Mouse (Mus musculus) MEL (cell line): ENCODE results near the gene Etfa. TPM values are rescaled to one million over a fixed set of nuclear protein-coding genes. Genes with fewer than 3 reads are reported as not detected.

Source experiments
- DNase-seq: peaks from one replicate; pipeline ENCODE4 v3.0.0; 2011; ENCODE audit warnings: low read depth, low spot score
- H3K27ac ChIP-seq: 2 replicates; pipeline ENCODE4 v1.5.1; 2012; ENCODE audit warnings: low read depth, mild to moderate bottlenecking, control low read depth, low read length, moderate library complexity; ENCODE audit not compliant: control insufficient read depth
- H3K27me3 ChIP-seq, 2 experiments: fragments of 150-350 bp in 1 of 2; sonication (generic) in 1 of 2; 2 replicates each; pipeline ENCODE4 v1.6.1; 2012; ENCODE audit warnings: low read length in 2 of 2, mild to moderate bottlenecking in 2 of 2, improper control_type of control experiment in 1 of 2, moderate library complexity in 1 of 2; ENCODE audit not compliant: insufficient read depth in 2 of 2, control insufficient read depth in 1 of 2
- H3K36me3 ChIP-seq, 2 experiments: 2 replicates each; pipeline ENCODE4 v1.6.1; 2012 to 2014; ENCODE audit warnings: low read length in 2 of 2, improper control_type of control experiment in 1 of 2, inconsistent platforms in 1 of 2, mild to moderate bottlenecking in 1 of 2; ENCODE audit not compliant: insufficient read depth in 2 of 2, control insufficient read depth in 1 of 2
- H3K4me1 ChIP-seq, 2 experiments: fragments of 150-350 bp in 1 of 2; sonication (generic) in 1 of 2; 2 replicates each; pipeline ENCODE4 v1.6.1; 2012; ENCODE audit warnings: low read length in 2 of 2, improper control_type of control experiment in 1 of 2, mild to moderate bottlenecking in 1 of 2; ENCODE audit not compliant: insufficient read depth in 2 of 2, control insufficient read depth in 1 of 2
- H3K4me3 ChIP-seq, 2 experiments: fragments of 150-350 bp in 1 of 2; sonication (generic) in 1 of 2; 2 replicates each; pipeline ENCODE4 v1.5.1; 2012; ENCODE audit warnings: low read depth in 2 of 2, low read length in 2 of 2, mild to moderate bottlenecking in 2 of 2, moderate library complexity in 2 of 2, control low read depth in 1 of 2, improper control_type of control experiment in 1 of 2; ENCODE audit not compliant: control insufficient read depth in 1 of 2, insufficient read depth in 1 of 2
- H3K79me2 ChIP-seq: 2 replicates; pipeline ENCODE4 v1.6.1; 2012; ENCODE audit warnings: mild to moderate bottlenecking, low read length, moderate library complexity; ENCODE audit not compliant: control insufficient read depth, poor library complexity, insufficient read depth
- H3K9ac ChIP-seq: 2 replicates; pipeline ENCODE4 v1.6.1; 2012; ENCODE audit warnings: low read depth, mild to moderate bottlenecking, control low read depth, low read length, moderate library complexity; ENCODE audit not compliant: control insufficient read depth, poor library complexity, severe bottlenecking
- H3K9me3 ChIP-seq: fragments of 150-350 bp; sonication (generic); replicated peaks from 2 replicates; pipeline ENCODE4 v1.6.1; 2012; ENCODE audit warnings: mild to moderate bottlenecking, low read length, improper control_type of control experiment, moderate library complexity; ENCODE audit not compliant: insufficient read depth
- BHLHE40 ChIP-seq: IDR thresholded peaks from 2 replicates; pipeline ENCODE4 v1.6.1; 2012; ENCODE audit warnings: low read depth, mild to moderate bottlenecking, inconsistent platforms, low read length, improper control_type of control experiment, borderline replicate concordance
- CHD2 ChIP-seq: IDR thresholded peaks from 2 replicates; pipeline ENCODE4 v1.6.1; 2011; ENCODE audit warnings: low read length, improper control_type of control experiment
- ETS1 ChIP-seq: IDR thresholded peaks from 2 replicates; pipeline ENCODE4 v1.6.1; 2012; ENCODE audit warnings: low read depth, mild to moderate bottlenecking, inconsistent platforms, low read length, improper control_type of control experiment, moderate library complexity
- GABPA ChIP-seq: IDR thresholded peaks from 2 replicates; pipeline ENCODE4 v1.6.1; 2012; ENCODE audit warnings: low read depth, mild to moderate bottlenecking, inconsistent platforms, low read length, improper control_type of control experiment, moderate library complexity
- GATA1 ChIP-seq: IDR thresholded peaks from 2 replicates; pipeline ENCODE4 v1.6.1; 2011; ENCODE audit warnings: low read depth, low read length, improper control_type of control experiment
- HCFC1 ChIP-seq: IDR thresholded peaks from 2 replicates; pipeline ENCODE4 v1.6.1; 2012; ENCODE audit warnings: low read depth, mild to moderate bottlenecking, inconsistent platforms, low read length, improper control_type of control experiment, moderate library complexity
- MAFK ChIP-seq: IDR thresholded peaks from 2 replicates; pipeline ENCODE4 v1.6.1; 2011; ENCODE audit warnings: low read depth, mild to moderate bottlenecking, low read length, improper control_type of control experiment, borderline replicate concordance
- MAX ChIP-seq: IDR thresholded peaks from 2 replicates; pipeline ENCODE4 v1.6.1; 2011; ENCODE audit warnings: low read length, improper control_type of control experiment
- MAZ ChIP-seq: IDR thresholded peaks from 2 replicates; pipeline ENCODE4 v1.6.1; 2012; ENCODE audit warnings: low read depth, mild to moderate bottlenecking, inconsistent platforms, low read length, improper control_type of control experiment
- MEF2A ChIP-seq: IDR thresholded peaks from 2 replicates; pipeline ENCODE4 v1.6.1; 2014; ENCODE audit warnings: low read depth, mild to moderate bottlenecking, inconsistent platforms, low read length, improper control_type of control experiment; ENCODE audit not compliant: poor library complexity, insufficient replicate concordance, severe bottlenecking; ENCODE audit errors: extremely low read depth
- MXI1 ChIP-seq: IDR thresholded peaks from 2 replicates; pipeline ENCODE4 v1.6.1; 2011; ENCODE audit warnings: mild to moderate bottlenecking, low read depth, low read length, improper control_type of control experiment
- MYB ChIP-seq: IDR thresholded peaks from 2 replicates; pipeline ENCODE4 v1.6.1; 2011; ENCODE audit warnings: mild to moderate bottlenecking, low read depth, low read length, improper control_type of control experiment
- MYC ChIP-seq: IDR thresholded peaks from 2 replicates; pipeline ENCODE4 v1.6.1; 2011; ENCODE audit warnings: low read depth, mild to moderate bottlenecking, low read length, improper control_type of control experiment, moderate library complexity
- NELFE ChIP-seq: IDR thresholded peaks from 2 replicates; pipeline ENCODE4 v1.6.1; 2011; ENCODE audit warnings: low read depth, low read length, improper control_type of control experiment
- NRF1 ChIP-seq: IDR thresholded peaks from 2 replicates; pipeline ENCODE4 v1.6.1; 2014; ENCODE audit warnings: low read depth, mild to moderate bottlenecking, inconsistent platforms, low read length, improper control_type of control experiment, moderate library complexity; ENCODE audit not compliant: poor library complexity, insufficient read depth, severe bottlenecking
- POLR2A ChIP-seq, 2 experiments: IDR thresholded peaks; 2 replicates each; pipeline ENCODE4 v1.6.1; 2011 to 2012; ENCODE audit warnings: low read length in 2 of 2, mild to moderate bottlenecking in 2 of 2, control low read depth in 1 of 2, improper control_type of control experiment in 1 of 2, low read depth in 1 of 2, moderate library complexity in 1 of 2; ENCODE audit not compliant: control insufficient read depth in 1 of 2, insufficient read depth in 1 of 2, poor library complexity in 1 of 2
- POLR2AphosphoS2 ChIP-seq: IDR thresholded peaks from 2 replicates; pipeline ENCODE4 v1.6.1; 2011; ENCODE audit warnings: low read length, improper control_type of control experiment
- SIN3A ChIP-seq: IDR thresholded peaks from 2 replicates; pipeline ENCODE4 v1.6.1; 2012; ENCODE audit warnings: low read length, improper control_type of control experiment, inconsistent platforms
- SMC3 ChIP-seq: IDR thresholded peaks from 2 replicates; pipeline ENCODE4 v1.6.1; 2011; ENCODE audit warnings: low read depth, low read length, improper control_type of control experiment
- TBP ChIP-seq: IDR thresholded peaks from 2 replicates; pipeline ENCODE4 v1.8.0; 2011; ENCODE audit warnings: low read depth, low read length, improper control_type of control experiment
- TCF12 ChIP-seq: IDR thresholded peaks from 2 replicates; pipeline ENCODE4 v1.6.1; 2014; ENCODE audit warnings: low read depth, mild to moderate bottlenecking, inconsistent platforms, low read length, improper control_type of control experiment, moderate library complexity
- UBTF ChIP-seq: IDR thresholded peaks from 2 replicates; pipeline ENCODE4 v1.6.1; 2012; ENCODE audit warnings: low read depth, mild to moderate bottlenecking, inconsistent platforms, low read length, improper control_type of control experiment, moderate library complexity, borderline replicate concordance; ENCODE audit not compliant: insufficient read depth
- USF2 ChIP-seq, 2 experiments: IDR thresholded peaks; 2 replicates each; pipeline ENCODE4 v1.6.1; 2011 to 2012; ENCODE audit warnings: improper control_type of control experiment in 2 of 2, low read length in 2 of 2, borderline replicate concordance in 1 of 2, inconsistent platforms in 1 of 2, low read depth in 1 of 2, mild to moderate bottlenecking in 1 of 2; ENCODE audit not compliant: insufficient read depth in 1 of 2
- ZC3H11A ChIP-seq: IDR thresholded peaks from 2 replicates; pipeline ENCODE4 v1.6.1; 2012; ENCODE audit warnings: low read depth, mild to moderate bottlenecking, inconsistent platforms, low read length, improper control_type of control experiment
- ZKSCAN1 ChIP-seq: IDR thresholded peaks from 2 replicates; pipeline ENCODE4 v1.6.1; 2012; ENCODE audit warnings: low read depth, mild to moderate bottlenecking, inconsistent platforms, low read length, improper control_type of control experiment, moderate library complexity
- ZMIZ1 ChIP-seq: IDR thresholded peaks from 2 replicates; pipeline ENCODE4 v1.6.1; 2012; ENCODE audit warnings: low read depth, mild to moderate bottlenecking, inconsistent platforms, low read length, improper control_type of control experiment, moderate library complexity
- ZNF384 ChIP-seq: IDR thresholded peaks from 2 replicates; pipeline ENCODE4 v1.6.1; 2012; ENCODE audit warnings: low read depth, mild to moderate bottlenecking, inconsistent platforms, low read length, improper control_type of control experiment
- polyA plus RNA-seq, 2 experiments: library from polyadenylated mRNA; stranded (reverse) in 1 of 2; unstranded in 1 of 2; fragments of >175 nt in 1 of 2; fragments of >200 nt in 1 of 2; gene quantifications; 2 replicates each; pipeline versions ENCODE4 v1.2.1 to v1.2.4; 2012; ENCODE audit warnings: low replicate concordance in 2 of 2, low read depth in 1 of 2; ENCODE audit not compliant: insufficient read length in 2 of 2, insufficient read depth in 1 of 2, missing spikeins in 1 of 2
- total RNA-seq: library from RNA; depleted of rRNA; stranded (reverse); fragments of 300-350 nt; gene quantifications from 2 replicates; pipeline ENCODE4 v1.2.3, GENCODE M21; 2012; rRNA removed

Gene Etfa
- total RNA-seq = 37.5 and 37.8 TPM in 2 replicates
- polyA plus RNA-seq = 100 to 1,000 TPM in 1 of 2 experiments, not detected in 1; 126 TPM

- H3K4me1 ChIP-seq = peaks cover 0 to 8% of the 10 kb centered on the region in 2 experiments; a peak in 1 of 4 replicates
- peak within 1 kb of the TSS; percentile 58 for H3K27ac ChIP-seq
- H3K79me2 ChIP-seq = peaks cover 11% of the 10 kb centered on the region
- TF ChIP-seq MYB = 0 out of 2 replicates have a peak, but pooled peaks have one; percentile 9
- no peak for TF ChIP-seq UBTF
- peak; percentile 89 for TF ChIP-seq MXI1
- TF ChIP-seq POLR2A (IDR thresholded peaks at IDR 0.05; ENCODE audit: control insufficient read depth in 1 of 2, insufficient read depth in 1 of 2, low read depth in 1 of 2, low read length in 2 of 2, poor library complexity in 1 of 2) = peak; percentile 72 to 85; a peak in 3 of 4 replicates
- TF ChIP-seq SIN3A = peak; percentile 78
- TF ChIP-seq MAZ = 0 out of 2 replicates have a peak, but pooled peaks have one; percentile 19
- TF ChIP-seq CHD2 = peak; percentile 92
- peak; percentile 41; the same call in 1 of the 2 replicates for TF ChIP-seq BHLHE40
- TF ChIP-seq TBP = peak; percentile 45; the same call in 1 of the 2 replicates
- TF ChIP-seq GATA1 = no peak
- peak; percentile 81; the same call in 1 of the 2 replicates for TF ChIP-seq POLR2AphosphoS2
- no peak for TF ChIP-seq MEF2A
- TF ChIP-seq ZNF384 = no peak
- TF ChIP-seq ZMIZ1 = peak; percentile 73; the same call in 1 of the 2 replicates
- TF ChIP-seq ETS1 = no peak; the same call in 1 of the 2 replicates
- TF ChIP-seq GABPA = no peak
- TF ChIP-seq NELFE = peak; percentile 78
- TF ChIP-seq ZC3H11A = no peak
- TF ChIP-seq USF2 (IDR thresholded peaks at IDR 0.05; ENCODE audit: borderline replicate concordance in 1 of 2, insufficient read depth in 1 of 2, low read depth in 1 of 2, low read length in 2 of 2) = no peak
- no peak for TF ChIP-seq SMC3
- TF ChIP-seq ZKSCAN1 = no peak
- TF ChIP-seq TCF12 = 0 out of 2 replicates have a peak, but pooled peaks have one; percentile 2
- peak; percentile 64 for TF ChIP-seq NRF1
- peak; percentile 67 for TF ChIP-seq HCFC1
- TF ChIP-seq MAFK = no peak
- TF ChIP-seq MYC = 0 out of 2 replicates have a peak, but pooled peaks have one; percentile 27
- 0 out of 2 replicates have a peak, but pooled peaks have one; percentile 28 for TF ChIP-seq MAX
- no peaks in the 10 kb centered on the region for H3K9me3 ChIP-seq
- H3K4me3 ChIP-seq = peak within 1 kb of the TSS; percentile 84 to 97
- H3K36me3 ChIP-seq = peaks cover 0 to 8% of the 10 kb centered on the region in 2 experiments; a peak in 2 of 4 replicates
- DNase-seq = peak; percentile 98
- H3K27me3 ChIP-seq = no peaks in the 10 kb centered on the region; a peak in 1 of 4 replicates
- peak within 1 kb of the TSS; percentile 90 for H3K9ac ChIP-seq
Measured at GRCm38 (mm10) chr9:55512027-55512543, at the start of gene Etfa. TSS of gene Etfa (minus strand) at chr9:55512243.
